Mouse (Mus musculus) naive thymus-derived CD4-positive, alpha-beta T cell, adult 2 months (primary cell): Measurements from ENCODE around the gene Wwc1.

ENCODE experiments used
- DNase-seq: peaks from one replicate; pipeline ENCODE4 v3.0.0-alpha.2; 2011; ENCODE audit warnings: low read depth

Wwc1 gene

DNA sequence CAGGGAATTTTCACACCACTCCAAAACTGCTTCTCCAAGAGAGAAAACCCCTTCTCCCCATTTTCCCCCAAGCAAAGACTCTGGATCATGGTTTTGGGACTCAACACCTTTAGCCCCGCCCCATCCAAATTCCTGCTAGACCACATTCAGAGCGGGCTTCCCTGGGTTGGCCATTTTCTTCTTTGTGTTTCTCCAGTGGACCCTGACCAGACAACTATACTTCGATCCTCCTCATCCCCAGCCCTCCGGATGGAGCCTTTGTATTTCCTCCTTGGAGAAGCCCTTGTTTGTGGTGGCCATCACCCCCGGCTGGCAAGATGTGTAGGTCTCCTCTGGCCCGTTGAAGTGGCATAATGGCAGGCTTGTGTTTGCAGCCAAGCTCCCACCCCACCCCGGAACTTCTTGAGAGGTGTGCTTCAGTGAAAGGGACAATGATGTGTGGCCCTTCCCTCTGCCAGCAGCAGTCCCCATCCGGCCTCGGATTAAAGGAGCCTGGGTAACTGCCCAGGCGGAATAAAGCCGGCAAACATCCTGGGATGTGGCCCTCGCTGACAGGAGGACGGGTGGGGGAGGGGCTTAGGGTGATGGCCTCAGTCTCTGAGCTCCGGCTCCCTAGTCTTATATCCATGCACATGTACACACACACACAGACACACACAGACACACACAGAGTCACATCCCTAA, 46.8 kb downstream of the Wwc1 start:
- no peak for DNase-seq

DNA sequence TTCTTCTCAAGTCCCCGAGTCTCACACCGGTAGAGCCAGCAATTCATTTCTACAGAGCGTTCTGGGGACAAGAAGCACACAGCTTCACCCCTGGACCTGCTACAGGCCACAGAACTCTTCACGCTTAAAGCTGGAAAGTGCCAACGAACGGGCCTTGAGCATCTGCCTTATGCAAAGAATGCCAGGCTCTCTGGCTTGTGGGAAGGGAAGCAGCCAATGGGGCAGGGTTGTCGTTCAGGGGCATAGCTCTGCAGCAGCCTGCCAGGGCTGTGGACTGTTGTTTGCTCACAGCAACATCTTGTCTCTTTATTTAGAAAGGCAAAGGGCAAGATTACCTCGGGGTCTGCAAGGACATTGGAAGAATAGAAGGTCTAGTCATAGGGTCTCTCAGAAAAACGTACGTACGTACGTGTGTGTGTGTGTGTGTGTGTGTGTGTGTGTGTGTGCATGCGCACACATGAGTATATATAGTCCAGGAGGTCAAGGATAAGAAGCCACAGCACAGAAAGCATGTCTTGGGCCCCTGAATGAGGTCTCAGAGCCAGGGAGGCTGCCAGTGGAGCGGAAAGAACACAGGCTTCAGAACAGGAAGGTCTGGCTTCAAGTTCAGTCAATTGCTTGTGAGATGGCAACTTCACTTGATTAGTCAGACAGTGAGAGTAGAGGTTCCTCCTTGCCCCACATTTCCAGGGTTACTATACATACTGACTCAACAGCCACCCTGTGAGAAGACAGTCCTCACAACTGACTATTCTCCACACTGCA, 48.0 kb downstream of the Wwc1 start:
- no peak for DNase-seq

DNA sequence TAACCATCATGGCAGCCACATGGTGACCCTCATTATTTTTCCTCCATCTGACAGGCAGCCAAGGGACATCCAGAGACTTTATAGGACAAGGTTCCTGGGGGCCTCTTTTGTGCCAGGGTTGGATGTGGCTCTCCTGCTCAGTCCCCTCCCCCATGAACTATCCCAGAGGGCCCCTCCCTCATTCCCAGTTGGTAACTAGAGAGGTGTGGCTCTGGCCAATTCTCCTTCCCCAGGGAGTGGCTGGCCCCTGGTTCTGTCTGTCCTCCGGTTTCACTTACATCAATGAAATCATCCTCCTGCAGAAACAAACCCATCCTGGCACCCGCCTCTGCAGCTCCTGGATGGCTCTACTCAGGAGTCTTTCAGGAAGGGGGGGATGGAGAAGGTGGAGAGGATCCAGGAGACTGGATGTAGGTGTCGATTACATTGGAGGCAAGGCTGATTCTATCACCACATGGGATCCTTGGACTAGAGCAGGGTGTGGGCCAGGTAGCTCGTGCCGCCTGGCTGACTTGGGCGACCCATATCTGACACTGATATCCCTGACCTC, 49.7 kb downstream of the Wwc1 start:
- no peak for DNase-seq

DNA sequence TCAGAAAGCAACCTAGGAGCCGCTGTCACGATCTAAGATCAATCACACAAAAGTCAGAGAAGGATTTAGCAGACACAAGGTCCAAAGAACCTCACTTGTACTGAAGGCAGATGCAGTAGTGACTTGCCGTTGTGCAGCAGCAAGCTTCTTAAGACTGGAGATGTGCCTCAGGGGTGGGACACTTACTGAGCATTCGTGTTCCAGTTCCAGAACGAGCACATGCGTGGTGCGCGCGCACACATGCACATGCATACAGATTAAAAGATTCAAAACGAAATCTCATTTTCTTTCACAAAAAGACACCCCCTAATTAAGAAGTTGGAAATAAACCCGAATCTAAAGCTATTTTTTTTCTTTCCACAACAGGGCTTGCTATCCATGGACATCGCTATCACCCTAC, 51.9 kb downstream of the Wwc1 start:
- DNase-seq: no peak

DNA sequence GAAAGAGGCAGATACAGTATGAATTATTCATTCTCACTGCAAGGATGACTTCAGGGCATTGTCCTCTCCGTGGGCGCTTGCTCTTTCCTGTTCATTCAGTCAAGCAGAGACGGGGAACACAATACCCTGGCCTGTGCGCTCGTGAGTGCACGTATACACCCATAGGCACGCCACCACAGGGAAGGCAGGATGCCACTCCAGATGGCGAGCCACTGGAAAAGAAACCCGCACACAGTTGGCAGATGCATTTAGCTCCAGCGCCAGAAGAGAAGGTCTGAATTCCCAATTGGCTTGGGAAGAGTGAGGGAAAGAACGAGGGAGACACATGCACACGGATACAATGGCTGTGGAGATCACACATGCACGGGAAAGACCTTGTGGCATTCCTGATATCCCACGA, 53.0 kb downstream of the Wwc1 start:
- no peak for DNase-seq

DNA sequence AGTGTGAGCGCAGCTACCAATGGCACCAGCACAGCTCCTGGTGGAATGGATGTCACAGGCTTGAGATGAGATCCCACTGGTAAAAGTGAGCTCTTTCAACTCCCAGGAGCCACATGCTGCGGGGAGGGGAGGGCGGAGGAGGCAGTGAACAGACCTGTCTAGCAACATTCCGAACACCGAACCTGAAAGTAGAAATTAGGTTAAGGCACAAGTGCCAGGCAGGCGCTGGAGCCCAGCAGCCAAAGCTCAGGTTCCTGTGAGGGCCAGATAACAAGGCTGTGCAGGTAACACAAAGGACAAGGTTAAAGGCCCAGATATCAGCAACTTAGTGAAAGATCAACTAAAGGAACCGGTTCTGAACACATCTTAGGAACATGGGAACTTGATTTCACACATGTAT, 54.7 kb downstream of the Wwc1 start:
- DNase-seq: no peak

DNA sequence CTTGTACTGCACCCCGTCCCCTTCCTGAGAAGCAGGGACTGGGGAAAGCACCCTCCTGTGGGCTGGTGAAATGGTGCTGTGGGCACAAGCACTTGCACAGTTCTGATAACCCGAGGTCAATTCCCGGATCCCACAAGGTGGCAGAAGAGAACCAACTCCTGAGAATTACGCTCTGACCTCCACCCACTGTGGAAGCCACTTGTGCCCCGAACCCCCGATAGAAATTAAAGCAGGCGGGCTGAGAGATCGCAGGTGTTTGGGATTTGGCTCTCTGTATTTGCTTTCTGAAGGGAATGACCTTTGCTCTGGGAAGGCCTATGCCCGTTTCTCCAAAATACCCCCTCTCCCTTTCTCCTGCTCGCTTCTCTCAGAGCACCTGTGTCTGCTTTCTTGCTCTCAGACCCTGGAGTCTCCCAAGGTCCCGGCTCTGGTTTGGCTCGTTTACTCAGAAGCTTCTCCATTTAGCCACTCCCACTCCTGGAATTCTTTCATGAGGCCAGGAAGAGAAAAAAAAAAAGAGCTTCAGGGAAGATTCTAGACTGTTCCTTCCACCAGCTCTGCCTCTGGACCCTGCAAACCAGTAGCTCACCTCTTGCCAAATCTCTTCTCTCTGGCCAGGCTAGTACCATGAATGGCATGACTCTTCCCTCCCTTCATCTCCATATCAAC, 58.0 kb downstream of the Wwc1 start:
- DNase-seq: no peak

DNA sequence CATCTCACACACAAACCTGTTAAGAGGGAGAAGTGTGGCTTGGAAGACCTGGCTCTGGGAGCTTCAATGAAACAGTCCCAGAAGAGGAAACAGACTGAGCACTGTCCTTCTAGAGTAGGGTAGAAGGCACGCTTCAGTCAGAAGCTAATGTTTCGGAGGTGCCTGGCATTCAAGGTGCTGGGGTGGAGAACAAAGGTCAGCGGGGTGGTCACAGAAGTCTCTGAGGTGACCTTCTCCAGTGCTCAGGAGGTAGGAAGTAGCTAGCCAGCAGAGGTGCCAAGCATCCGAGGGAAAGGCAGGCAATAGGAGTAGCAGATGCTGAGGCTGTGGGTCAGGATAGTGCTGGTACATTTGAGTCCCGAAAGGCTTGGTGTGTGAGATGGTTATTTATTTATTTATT, 59.6 kb downstream of the Wwc1 start:
- DNase-seq: no peak

DNA sequence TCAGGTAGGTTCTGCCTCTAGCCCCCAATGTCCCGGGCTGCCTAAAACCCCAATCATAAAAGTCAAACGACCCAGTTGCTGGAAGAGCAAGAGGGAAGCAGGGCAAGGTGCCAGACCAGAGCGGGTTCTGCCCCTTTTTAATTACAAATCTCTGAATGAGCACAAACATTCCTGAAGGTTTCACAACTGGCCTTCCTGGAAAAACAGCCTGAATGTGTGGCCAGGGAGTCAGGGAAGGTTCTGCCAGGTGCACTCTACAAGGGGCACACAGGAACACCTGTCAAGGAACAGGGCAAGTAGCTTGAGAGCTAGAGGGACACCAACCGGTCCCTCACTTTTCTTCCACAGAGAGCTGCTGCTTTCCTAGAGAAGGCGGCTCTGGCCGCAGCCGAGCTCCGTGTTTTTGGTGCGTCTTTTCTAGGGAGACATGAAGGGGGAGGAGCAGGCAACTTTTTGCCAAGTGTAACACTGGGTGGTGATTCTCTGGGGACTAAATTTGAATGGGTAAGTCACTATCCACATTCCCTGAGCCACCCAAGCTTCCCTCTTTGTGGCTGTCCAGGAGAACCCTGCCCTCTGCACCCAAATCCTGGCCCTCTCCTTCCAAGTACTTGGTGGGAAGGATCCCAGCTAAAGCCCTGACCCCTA, 60.3 kb downstream of the Wwc1 start:
- no peak for DNase-seq

DNA sequence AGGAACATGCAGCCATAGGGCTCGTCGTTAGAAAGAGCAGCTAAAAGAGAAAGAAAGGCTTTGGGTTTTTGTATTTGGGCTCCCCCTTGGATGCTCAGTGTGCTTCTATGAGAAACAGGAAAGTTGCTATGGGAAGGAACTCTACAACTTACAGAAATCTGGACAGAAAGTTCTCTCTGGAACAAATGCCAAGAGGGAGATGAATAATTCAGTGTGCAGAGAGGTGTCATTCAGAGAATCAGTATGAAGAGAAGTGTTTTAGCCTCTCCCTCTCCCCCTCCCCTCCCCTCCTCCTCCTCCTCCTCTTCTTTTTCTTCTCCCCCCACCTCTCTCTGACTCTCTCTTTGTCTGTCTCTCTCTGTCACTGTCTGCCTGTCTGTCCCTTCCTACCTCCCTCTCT, 60.9 kb downstream of the Wwc1 start:
- no peak for DNase-seq

DNA sequence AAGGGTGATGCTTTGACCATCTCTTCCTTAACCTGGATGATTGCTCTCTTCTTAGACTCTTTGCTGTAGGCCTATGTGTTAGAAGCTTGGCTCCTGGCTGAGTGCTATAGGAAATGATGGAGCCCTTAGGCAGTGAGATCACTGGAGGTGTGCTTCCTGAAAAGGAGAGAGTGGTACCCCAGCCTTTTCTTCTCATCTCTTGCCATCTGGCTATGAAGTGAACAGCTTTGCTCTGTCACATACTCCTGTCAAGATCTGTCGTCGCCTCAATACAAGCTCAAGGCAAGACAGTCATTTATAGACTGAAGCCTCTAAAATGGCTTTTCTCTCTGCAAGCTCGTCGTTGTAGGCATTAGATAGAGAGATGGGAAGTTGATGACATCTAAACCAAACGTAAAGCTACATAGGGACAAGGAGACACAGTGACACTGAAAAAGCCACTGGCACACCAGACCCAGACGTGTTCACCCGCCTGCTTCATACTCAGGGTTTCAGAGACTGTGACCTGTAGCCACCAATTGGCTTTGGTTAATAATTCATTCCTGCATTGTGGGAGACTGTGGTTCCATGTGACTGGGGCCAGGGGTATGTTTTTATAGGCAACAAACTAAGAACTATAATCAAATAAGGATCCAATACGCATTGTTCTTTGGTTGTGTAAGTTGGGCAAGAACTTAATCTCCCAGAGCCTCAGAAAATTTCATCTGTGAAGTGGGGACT, 63.7 kb downstream of the Wwc1 start:
- DNase-seq: no peak

DNA sequence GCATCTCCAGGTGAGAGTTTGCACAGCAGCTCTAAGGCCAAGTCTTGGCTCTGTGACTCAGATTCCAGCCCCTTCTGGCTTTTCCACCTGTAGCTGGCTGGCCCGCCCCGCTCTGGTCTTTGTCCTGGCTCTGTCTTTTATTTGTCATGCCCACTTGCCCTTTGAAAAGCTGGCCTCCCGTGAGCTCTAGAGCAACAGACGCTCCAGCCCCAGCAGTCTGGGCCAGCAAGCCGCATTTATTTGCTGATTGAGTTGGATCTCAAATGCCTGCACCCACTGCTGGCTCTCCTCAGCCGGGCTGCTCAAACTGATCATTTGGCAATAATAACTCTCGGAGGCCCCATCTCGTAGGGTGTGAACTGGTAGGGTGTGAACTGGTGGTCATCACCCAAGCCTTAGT, 64.8 kb downstream of the Wwc1 start:
- no peak for DNase-seq

DNA sequence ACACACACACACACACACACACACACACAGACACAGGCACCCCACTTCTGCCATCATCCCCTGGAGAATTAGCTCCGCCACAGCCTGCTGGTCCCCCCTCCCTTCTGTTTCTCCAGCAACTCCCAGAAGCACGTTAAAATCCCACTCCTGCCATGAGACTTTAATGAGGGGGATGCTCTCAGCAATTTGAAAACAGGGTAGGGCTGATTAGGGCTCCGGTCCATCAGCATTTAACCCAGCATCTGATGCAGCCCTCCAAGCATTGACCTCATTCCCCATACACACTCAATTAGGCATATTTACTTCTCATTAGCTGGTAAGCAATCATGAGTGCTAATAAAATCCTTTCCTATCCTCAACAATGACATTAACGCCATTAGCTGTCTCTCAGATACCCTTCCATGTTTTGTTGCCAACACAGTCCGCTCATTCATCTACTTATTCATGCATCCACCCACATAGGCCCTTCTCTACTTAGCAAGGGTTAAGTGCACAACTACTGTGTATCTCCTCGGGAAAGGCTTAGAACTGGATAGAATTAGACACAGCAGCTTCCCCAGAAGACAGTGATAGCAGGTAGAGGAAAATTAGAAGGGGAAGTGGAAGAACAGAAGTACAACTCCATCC, 66.8 kb downstream of the Wwc1 start:
- no peak for DNase-seq

DNA sequence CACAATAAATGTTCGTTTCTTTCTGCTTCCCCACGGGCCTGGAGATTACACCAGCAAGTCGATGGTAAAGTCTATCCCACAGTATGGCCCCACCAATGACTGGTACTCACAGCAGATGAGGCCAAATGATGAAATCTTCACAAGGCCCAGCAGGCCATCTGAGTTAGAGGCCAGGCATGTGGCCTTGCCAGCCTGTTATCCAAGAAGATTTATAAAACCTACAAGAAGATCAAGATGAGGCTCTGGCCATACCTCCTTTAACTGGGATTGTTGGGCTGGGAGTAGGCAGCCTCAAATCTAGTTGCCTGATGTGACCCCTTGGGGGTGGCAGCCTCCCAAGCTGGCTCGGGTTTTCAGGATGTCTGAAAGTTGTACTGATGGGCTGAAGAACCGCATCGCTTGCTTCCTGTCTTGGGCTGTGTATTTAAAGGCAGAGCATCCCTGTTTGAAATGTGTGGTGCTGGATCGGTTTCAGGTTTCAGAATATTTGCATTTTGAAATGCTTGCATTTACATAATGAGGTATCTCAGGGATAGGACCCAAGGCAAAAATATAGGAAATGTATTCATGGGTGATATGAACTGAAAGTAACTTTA, 75.3 kb downstream of the Wwc1 start:
- DNase-seq: no peak

DNA sequence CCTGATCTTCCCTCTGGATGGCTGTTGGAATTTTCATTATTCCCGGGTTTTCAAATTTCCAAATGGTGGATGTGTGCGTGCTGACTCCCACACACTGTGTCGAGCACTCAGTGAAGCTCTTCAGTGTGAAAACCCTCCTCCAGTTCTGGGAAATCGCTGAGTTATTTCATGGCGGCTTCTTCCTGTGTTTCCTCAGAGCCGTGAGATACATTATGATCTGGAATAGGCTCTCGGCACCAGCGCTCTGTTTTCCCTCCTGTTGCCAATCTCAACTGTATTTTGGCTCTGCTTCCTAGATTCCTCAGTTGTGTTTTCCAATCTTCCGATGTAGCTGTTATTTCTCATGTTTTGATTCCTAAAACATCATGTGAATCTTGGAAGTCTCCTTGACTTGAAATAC, 77.2 kb downstream of the Wwc1 start:
- DNase-seq: no peak

DNA sequence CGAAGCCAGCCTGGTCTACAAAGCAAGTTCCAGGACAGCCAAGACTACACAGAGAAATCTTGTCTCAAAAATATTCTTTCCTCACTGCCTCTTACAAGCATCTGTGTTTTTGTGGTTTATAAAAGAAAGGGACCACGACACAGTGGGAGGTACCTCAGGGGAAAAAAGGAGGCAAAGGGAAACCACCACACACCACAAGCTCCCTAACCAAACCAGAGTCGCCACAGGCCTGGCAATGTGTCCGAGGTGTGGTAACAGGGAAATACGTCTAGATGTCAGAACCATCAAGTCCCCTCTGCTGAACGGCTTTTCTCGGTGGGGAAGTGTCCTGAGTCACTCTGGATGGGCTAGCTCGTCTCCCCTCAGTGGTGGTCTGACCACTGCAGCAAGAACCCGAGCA, 80.4 kb downstream of the Wwc1 start:
- no peak for DNase-seq

DNA sequence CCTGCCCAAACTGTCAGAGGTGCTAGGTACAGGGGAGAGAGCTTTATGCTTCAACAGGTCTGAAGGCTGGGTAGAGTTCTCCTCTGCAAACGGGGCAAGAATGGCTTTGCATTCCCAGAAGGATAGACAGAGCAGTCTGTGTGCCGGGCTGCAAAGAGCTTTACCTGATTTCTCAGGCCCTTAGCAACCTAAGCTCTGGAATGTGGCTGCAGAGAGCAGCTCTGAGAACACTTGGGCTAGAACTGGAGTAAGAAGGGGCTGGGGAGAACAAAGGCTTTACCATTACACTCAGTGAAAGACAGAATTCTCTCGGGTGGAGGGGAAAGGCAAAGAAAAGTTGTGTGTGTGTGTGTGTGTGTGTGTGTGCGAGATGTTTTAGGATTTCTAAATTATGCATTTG, 86.9 kb downstream of the Wwc1 start:
- DNase-seq: no peak

DNA sequence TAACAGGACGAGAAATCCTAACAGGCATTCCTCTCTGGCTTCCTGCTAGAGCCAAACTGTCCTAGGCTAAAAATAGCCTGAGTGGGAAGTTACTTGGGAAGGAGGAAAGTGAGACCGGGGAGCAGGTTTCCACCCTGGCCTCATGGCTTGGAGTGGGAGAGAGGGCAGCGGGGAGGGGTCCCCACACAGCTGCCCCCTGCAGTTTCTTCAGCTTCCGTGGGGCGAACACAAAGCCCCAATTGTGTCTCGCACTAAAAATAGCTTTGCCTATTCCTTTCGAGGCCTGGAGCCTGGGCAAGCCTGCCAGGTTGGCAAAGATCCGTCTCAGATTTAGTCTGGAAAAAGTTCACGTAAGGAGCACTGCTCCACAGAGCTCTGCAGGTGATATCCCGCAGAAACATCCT, 87.3 kb downstream of the Wwc1 start:
- no peak for DNase-seq

DNA sequence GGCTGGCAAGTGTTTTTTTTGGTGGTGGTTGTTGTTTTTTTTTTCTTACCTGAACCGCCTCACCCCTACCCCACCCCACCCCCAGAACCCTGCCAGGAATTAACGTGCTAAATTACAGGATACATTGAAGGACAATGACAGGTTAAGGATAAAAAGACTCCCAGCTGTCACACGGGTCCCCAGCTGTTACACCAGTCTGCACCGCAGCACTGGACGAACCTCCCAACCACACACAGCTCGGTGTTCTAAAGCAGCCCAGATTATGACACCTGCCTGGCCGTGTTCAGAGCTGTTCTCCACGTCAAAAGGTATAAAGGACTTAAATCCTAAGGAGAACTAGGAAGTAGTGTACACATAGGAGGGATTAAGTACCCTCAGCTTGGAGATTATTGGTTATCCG, 88.0 kb downstream of the Wwc1 start:
- no peak for DNase-seq

DNA sequence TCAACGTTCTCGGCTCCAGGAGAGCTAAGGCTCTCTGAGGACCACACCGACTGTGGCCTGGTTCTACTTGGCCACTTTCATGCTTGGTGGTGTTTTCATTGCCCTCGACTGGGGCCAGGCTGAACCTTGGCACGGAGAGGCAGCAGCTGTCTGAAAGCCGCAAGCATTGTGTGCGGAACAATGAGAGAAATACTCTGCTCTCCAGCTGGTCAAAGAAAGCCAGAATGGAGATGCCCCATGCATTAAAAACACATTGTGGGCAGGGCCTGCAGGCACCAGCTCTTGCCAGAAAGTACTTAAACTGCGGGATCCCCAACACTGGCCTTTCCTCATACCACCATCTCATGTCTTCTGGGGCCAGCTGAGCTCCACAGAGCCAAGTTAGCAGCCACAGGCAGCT, 91.5 kb downstream of the Wwc1 start:
- no peak for DNase-seq

DNA sequence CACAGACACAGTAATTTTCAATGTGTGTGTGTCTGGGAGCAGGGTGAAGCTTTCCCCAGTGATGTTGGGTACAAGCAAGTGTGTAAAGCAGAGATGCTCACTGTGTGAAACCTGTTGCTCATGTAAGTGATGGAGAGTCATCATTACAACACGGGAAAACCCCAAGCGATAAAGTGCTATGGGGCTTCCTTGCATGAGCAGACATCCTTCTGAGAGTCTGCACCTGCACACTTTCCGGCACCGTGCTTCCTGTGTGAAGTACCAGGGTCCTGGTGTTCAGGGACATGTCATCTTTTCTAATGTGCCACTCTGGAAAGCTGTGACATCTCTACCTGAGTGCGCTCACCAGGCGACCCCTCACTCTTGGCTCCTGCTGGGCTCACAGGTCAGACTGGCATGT, 97.5 kb downstream of the Wwc1 start:
- no peak for DNase-seq
